Mouse (Mus musculus) ZHBTc4 (cell line): ENCODE results near the gene Npff.
A peak's percentile ranks its signal among the peaks of the same experiment; 100 is the strongest.

Experiments
- DNase-seq: peaks from one replicate; pipeline ENCODE4 v3.0.0-alpha.2; 2011; ENCODE audit warnings: low read depth, low spot score

The Npff gene

DNA sequence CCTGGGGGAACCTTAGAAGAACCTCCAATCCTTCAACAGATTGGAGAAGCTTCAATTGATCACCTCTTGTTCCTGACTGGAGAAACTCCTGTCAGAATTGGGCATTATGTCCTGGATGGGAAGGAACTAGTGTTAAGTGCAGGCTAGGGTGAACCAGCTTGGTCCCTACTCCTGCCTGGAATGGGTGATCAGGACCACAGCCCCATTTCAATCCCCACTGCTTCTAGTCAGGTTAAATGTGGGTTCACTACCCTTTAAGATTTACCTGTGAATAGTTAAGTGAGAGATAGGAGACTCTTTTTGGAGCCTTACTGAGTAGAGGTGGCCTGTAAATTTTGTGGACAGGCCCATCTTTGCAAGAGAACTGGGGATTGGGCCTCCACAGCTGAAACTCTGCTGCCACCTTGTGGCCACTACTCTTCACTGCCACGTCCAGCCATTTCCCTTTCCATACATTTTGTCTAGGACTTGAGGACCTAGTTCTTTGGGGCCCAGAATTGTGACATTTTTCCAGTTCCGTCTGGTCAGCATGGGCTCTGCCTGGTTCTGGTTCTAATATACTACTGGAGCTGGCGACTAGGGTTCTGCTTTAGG, at the start of gene Npff:
Gene Npff, minus strand, starts transcription at position 51 of the 594 bp plus-strand sequence.
- DNase-seq, result peak; percentile 85

DNA sequence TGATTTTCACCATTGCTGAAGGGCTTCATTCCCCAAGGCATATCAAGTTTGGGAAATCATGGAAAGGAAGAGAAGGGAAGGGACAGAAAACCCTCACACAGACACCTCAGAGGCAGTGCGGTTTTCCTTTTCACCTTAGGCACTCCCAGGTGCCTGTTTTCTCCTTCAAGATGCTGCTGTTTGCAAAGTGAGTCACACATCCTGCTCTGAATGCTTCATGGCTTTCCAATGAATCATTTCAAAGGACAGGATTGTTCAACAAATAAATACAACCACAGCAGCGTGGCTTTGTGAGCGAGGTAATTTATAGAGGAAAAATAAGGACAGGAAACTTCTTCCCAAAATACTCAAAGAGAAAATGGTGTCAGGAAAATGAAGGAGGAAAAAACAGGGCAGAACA, 47.3 kb upstream of the Npff start:
- no peak for DNase-seq

DNA sequence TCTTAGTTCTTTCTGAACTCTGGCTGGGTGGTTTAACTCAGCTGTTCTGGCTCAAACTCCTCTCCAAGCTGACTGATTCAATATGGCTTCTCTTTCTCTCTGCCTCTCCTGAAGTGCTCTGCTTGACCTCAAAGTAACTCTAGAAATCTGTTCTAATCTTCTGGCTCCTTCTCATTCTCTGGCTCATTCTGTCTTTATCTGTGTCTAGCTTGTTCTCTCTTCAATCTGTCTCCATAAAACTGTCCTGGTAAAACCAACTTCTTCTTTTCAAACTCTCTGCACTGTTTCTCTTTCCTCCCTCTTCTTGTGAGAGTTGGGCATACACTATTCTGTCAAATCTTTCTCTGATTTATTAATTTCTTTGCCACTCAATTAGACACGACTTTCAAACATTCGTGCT, 43.1 kb upstream of the Npff start:
- DNase-seq, result no peak

DNA sequence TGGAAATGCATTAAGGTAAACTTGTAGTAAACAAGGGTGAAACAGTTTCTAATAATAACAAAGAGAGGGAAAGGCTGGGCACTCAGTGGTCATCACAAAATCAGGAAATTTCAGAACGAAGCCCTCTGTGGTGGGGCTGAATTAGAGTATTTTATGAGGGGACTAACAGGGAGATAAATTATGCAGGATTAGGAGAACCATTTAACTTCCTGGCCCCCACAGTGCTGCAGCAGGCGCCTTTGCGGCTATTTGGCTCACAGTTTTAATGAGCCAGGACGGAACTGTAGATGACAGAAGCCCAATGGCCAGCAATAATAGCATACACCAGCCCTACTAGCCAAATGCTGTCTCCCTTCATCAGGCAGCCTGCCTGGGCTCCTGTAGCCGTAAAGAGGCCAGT, 38.9 kb upstream of the Npff start:
- no peak for DNase-seq

DNA sequence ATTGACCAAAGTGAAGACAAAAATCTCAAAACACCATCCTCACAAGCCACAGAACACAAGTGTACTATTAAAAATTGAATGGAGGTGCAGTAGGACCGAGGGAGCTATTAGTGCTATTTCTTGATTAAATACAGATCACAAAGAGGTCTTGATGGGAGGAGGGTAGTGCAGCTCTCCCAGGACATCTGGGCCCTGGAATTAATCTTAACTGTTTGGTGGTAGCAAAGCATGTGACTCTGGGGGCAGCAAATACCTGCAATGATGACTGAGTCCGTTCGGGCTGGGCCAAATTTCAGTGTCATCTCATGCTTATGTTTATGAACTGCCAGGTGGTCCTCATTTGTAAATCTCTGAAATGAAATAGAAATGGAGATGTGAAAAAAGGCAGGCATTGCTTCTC, 38.3 kb upstream of the Npff start:
- DNase-seq, result no peak

DNA sequence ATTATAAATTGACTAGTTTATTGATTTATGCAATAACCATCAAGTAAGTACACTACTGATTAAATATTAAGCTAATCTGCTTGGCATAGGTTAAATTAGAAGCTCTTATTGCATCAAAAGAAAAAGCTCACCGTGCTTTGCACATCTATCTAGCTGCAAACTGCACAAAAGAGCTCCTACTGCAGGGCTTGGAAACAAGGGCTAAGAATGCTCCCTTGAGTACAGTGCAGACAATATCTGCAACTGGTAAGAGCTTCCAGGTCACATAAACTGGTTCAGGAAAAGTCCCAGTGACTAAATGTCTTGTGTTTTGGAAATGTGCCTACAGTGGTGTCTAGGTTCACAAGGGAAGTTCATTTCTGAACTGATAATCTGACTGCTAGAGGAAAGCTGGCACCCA, 37.7 kb upstream of the Npff start:
- no peak for DNase-seq

DNA sequence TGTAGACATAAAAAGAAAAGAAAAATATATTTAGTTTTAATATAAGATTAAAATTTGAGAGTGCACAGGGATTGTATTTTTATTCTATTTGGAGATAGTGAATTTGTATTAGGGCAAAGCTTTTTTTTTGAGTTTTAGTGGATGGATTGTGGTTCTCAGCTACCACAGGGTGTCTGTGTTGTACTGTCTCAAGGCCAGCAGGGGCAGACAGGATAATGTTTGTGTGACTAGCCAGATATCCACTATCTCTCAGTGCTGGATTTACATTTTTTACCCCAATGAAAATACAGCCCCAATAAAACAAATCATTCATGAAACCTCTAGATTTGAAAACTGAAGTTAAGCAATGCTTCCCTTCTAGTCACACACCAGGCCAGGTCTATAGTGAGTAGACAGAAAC, 32.8 kb upstream of the Npff start:
- no peak for DNase-seq

DNA sequence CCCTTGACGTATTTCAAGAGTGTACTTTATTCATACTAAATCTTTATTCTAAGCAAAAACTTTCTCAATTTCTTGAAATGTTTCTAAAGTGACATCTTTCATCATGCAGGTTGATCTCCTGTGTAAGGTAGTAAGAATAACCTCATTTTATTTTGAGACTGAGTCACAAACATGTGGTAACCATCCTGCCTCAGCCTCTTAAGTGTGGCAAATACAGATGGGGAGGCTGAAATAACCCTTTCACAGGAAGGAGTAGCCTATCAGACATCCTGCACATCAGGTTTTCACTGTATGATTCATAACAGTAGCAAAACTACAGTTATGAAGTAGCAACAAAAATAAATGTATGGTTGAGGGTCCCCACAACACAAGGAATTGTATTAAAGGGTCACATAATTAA, 30.8 kb upstream of the Npff start:
- DNase-seq, result no peak

DNA sequence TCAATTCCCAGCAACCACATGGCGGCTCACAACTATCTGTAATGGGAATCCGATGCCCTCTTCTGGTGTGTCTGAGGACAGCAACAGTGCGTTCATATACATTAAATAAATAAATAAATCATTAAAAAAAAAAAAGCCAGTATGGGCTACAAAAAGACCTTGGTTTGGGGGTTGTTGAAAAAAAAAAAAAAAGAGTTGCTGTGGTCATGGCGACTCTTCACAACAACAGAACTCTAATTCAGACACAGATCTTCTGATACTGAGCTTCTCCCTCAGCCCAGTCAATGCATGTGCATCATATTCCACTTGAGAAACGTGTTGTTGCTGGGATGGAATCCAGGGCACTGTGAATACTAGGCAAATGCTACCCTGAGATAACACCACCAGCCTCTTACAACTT, 27.9 kb upstream of the Npff start:
- no peak for DNase-seq

DNA sequence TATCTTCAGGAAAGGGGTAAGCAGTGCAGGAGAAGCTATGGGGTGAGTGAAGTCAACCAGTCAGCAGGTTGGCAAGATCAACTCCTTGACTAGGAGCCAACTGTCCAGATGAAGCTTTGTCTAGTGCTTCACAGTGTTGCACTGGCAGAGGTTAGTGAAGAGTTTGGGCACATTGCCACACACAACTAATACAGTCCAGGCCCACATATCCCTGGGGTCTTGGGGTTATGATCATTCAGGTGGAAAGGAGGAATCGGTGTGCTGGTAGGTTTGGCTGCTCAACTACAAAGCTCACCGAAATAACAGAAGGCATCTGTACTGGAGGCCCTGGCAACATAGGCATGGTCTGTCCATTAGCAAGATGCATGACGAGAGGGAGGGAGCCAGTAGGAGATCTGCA, 22.7 kb upstream of the Npff start:
- no peak for DNase-seq

DNA sequence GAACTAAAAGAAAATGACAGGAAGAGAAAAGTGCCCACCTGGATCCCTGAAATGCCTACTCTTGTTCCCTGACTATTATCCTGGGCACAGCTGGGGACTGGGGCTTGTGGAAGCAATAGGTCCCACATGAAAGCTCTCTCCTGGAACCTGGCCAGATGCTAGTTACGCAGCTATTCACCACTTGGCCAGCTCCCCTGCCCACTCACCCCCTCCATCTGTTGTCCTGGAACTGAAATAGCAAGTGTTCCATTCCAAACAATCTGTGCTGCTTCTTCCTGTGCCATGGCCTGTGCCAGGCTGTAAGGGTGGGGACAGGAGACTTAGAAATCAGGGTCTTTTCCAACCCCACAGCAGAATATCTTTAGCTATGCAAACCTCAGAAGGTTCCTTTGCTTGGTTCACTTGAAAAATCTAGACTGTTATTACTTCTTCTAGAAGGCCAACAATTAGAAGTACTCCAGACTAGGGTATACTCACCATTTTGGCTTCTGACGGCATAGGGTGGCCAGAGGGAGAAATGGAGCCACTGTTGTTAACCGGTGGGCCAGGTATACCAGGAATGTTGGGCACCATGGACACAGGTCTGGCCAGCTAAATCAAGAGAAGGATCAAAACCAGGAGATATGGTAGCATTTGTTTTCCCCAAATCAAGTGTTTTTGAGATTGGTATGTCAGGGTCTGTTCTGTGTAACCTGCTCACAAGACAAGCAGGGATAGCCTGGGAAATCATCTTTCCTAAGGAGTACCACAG, 22.1 kb upstream of the Npff start:
- DNase-seq, result no peak

DNA sequence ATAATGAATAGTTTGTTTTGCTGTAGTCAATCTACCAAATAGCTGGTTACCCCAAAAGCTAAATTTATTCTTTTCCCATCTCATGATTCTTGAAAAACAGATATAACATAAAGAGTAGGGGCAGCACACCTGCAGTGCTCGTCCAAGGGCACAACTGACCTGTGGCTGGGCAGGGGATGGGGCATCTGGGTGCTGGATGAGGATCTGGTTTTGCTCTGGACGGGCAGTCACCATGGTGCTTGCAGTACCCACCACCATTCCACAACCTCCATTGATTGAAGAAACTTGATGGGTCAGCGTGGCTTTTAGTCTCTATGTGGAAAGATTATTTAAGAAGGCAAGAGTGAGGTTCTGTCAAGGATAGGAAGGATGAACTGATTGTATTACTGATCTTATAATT, 21.5 kb upstream of the Npff start:
- DNase-seq, result no peak

DNA sequence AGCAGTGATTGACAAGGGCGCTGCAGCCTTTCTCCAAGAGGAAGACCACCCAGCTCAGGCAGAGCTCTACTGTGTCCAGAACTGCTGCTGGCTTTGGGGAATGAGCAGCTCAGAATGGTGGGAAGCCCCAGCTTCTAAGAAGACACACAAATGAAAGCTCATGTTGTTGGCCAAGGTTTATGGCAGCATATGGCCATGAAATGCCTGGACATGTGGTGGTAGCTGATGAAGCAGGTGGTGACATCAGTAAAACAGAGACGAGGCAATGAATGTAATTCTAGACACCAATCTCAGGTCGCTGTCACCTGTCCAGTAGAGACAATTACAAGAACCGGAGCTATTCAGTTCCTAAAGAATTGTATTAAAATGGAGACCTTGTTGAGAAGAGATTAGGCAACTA, 20.1 kb upstream of the Npff start:
- DNase-seq, result no peak

DNA sequence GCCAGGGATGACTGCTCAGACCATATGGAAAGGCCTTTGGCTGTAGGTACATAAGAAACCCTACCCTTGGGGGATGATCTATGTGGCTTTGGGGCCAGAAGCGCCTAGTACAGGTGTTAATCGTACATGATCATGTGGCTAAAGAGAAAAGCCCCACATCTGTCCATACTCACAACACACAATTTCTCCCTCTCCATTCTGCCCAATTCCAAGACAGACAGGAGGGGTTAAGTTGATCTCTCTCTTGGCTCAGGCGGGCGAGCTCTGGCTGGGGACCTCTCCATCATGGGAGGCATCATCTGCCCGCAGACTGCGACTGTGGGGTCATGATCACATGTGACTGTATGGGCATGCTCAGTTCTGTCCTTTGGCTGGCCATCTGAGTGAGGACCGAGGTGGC, 9.2 kb upstream of the Npff start:
- no peak for DNase-seq

DNA sequence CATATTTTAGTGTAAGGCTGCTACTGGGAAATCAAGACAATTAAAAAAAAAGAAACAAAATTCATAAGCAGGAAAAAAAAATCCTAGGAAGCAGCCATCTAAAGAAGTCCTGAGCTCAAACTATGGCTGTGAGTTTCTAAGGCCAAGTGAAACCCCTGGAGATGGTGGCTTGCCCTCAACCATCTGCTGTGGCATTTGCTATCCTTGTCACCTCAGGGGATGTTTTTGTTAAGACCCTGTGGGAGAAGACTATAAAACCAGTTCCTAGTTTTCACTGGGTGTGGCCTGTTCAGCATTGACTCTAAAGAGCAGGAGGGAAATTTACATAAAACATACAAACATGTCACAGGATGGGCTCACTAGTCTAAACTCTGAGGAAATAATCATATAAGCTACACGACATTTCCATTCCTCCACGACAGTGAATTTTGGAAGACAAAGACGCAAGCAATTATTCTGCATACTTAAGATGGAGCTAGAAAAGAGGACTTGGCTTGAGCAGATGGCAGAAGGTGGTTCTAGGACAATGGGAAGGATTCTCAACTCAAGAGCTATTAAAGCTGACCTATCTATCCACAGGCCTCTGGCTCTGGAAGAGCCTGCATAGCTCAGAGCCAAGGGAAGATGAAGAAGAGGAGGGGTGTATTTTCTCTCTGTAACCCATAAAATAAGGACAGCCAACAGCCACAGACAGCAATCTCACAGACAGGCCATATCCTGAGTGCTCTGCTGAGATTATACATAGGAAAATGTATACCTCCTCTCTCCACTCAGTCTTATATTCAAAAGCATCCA, 7.6 kb upstream of the Npff start:
- DNase-seq, result no peak

DNA sequence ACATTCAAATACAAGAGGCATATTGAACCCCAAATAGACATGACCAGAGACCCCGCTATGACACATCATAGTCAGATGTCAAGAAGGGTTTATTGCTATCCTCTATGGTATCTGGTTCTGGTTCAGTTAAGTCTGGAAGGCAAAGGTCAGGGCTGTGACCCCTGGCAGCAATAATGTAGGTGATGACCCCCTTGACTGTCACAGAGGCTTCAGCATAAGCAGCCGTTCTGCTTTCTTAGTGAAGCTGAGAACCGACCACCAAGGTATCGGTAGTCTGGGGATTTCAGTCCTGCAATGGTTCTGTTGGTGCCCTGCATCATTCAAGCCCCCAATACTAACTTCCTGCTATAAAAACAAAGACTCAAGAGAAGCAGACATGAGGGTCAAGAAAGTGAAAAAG, 6.8 kb upstream of the Npff start:
- DNase-seq, result no peak

DNA sequence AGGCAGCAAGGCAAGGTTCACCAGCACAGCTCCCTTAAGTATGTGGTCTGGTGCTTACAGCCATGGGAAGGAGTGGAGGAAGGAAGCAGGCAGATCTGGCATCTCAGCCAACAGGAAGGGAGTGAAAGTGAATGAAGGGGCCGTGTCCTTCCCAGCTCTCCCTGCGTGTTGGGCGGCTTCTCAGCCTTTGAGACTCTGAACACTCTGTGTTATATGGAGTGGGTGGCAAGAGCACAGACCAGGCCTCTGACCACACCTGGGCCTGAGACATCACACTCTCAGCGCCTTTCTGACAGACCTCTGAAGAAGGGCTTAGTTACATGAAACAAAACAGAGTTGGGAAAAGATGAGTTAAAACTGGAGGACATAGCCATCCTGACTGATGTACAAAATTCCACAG, 5.8 kb upstream of the Npff start:
- no peak for DNase-seq

DNA sequence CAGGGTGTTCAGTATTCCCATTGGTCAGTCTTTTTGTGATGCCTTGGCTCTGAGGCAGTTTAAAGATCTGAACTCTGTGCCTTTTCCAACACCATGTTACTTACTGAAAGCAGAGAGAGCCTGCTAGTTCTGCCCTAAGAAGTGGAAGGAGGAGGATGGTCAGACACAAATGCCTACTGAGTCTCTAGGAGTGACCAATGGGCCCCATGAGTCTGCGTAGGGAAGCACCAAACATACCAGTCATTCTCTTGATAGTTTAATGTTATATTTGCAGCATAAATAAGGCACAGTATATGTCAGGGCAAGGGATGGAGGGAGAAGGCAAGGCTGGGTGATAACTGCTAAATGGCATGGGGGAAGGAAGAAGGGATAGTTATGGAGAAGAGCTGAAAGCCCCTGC, 3.7 kb upstream of the Npff start:
- DNase-seq, result no peak

DNA sequence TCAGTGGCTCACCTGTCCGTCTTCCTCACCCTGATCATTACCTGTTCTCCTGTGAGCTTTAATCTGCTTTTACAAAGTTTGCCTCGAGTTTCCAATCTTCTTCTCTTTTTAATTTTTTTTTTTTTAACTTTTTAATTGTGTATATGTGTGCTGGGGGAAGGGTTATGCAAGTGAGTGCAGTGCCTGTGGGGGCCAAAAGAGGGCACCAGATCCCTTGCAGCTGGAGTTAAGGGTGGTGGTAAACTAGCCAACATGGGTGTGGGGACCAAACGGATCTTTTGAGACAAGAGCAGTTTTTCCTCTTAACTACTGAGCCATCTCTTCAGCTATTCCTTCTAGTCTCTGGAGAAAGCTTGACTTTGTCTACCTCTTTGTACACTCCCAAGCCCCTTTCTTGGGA, 3.2 kb upstream of the Npff start:
- peak; percentile 66 for DNase-seq

DNA sequence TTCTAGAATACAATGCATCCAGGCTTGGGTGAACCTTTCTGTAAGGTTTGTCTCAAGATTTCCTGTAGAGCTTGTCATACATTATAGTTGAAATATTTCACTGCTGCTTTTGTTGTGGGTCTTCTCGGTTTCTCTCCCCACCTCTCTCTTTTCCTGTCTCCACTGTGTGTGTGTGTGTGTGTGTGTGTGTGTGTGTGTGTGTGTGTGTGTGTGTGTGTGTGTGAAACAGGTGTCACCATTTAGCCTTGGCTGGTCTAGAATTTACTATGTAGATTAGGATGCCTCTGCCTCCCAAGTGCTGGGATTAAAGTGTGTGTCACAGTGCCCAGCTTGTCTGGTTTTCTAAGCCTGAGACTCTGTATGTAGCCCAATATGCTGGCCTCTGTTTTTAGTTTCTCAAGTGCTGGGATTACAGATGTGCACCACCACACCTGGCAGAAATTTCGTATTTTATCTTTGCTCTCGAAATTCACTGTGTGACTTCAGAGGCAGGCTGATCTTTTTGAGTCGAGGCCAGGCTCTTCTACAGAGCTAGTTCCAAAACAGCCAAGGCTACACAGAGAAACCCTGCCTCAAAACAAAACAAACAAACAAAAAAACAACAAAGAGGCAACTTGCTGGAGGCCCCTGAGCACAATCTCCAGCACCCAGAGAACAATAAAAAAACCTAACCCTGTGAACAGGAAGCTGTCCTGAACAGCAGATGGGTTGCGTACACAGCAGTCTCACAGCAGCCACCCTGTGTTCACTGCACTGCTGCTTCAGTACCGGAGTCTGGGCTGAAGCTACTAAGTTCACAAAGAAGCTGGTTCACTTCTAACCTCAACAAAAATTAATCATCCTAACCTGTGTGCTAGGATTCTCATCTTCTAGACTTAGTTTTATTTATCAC, 1.6 kb upstream of the Npff start:
- no peak for DNase-seq

DNA sequence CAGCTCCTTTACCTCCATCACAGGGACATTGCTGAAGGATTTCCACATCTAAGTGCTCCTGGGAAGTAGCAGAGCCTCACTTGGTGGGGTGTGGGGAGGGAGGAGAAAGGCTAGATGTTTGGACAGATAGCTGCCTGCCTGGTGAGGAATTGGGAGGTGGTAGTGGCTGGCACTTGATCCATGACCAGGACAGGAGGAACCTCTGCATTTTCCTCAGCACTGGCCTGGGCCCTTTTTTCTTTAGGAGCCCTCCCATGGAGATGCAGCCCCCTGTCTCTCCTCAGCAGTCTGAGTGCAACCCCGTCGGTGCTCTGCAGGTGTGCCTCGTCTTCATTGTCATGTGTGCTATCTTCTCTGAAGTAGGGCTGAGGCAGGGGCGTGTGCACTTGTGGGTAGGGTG, 3.3 kb downstream of the Npff start:
- no peak for DNase-seq

DNA sequence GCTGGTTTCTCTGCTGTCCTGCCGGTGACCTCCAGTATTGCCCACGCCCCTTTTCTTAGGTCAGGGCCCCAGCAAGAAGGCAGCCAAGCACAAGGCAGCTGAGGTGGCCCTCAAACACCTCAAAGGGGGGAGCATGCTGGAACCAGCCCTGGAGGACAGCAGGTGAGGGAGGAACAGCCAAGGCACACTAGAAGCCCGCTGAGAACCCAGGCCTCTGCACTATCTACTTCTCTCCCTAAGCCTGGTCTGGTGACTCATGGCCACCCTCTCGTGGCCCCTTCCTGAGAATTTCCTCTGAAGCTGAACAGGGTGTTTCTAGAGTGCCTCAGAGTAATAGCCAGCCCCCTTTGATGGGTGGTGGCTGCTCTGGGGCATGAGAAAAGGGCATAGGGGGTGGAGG, 4.3 kb downstream of the Npff start:
- no peak for DNase-seq
